Mouse (Mus musculus) testis, postnatal 10 days (tissue): ENCODE data around the gene Nucb1.
"Not testable (repeated sequence)": the region's sequence is repeated elsewhere in the genome, so short reads cannot be mapped to it uniquely, and the experiment has no call there.

Experiments used
- DNase-seq: peaks from one replicate; pipeline ENCODE4 v3.0.0; 2021; ENCODE audit warnings: low spot score

Nucb1 gene

DNA sequence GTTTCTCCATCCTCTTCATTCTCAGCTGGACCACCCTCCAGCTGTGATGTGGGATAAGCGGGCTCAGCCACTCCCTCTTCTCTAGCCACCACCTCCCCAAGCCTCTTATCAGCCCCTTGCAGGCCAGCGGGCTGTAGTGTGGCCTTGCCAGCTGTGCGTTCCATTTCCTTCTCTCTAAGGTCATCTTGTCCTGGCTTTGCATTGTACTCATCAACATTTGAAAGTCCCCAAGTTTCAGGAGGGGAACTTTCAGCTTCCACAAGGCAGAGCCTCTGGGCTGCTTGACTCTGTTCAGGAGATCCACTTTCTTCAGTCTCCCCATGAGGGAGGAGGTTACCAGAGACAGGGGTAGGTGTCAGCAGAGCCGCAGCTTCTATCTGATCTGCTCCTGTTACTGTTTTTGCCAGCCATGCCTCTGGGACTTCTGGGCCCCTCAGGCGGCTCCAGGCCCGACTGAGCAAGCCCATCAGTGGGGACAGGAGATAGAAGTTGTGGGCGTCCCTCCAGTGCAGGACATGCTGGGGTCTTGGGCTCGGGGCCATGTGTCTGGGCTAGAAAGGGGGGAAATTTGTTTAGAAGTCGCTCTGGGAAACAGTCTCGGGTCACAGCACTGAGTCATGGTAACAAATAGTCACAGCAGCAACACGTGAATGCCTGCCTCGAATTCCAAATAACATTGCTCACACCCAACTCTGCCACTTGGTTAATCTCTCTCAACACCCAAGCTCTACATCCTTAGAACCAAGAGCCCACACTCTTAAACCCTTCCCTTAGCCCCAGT lies 14.8 kb upstream of the Nucb1 start:
- no peak for DNase-seq

GRCm38 (mm10) chr7:45523678-45524170 lies 13.5 kb upstream of the Nucb1 start:
- DNase-seq = no peak

- no peak for DNase-seq
Measured at GRCm38 (mm10) chr7:45522957-45523676, 12.9 kb upstream of the Nucb1 start.

GRCm38 (mm10) chr7:45522194-45522752 lies 12.1 kb upstream of the Nucb1 start:
- no peak for DNase-seq

- DNase-seq = peak; percentile 84
Measured at GRCm38 (mm10) chr7:45521728-45522184, 11.6 kb upstream of the Nucb1 start.

- DNase-seq = no peak
Measured at GRCm38 (mm10) chr7:45520605-45521004, 10.4 kb upstream of the Nucb1 start.

GRCm38 (mm10) chr7:45519345-45520120 lies 9.3 kb upstream of the Nucb1 start:
- no peak for DNase-seq

GRCm38 (mm10) chr7:45518618-45519017 lies 8.4 kb upstream of the Nucb1 start:
- DNase-seq = no peak

GRCm38 (mm10) chr7:45516846-45517245 lies 6.6 kb upstream of the Nucb1 start:
- DNase-seq = not testable (repeated sequence)

- no peak for DNase-seq
Measured at GRCm38 (mm10) chr7:45515436-45515835, 5.2 kb upstream of the Nucb1 start.

- no peak for DNase-seq
Measured at GRCm38 (mm10) chr7:45514411-45514810, 4.2 kb upstream of the Nucb1 start.

GRCm38 (mm10) chr7:45509181-45509882 lies 874 bp downstream of the Nucb1 start:
- no peak for DNase-seq

DNA sequence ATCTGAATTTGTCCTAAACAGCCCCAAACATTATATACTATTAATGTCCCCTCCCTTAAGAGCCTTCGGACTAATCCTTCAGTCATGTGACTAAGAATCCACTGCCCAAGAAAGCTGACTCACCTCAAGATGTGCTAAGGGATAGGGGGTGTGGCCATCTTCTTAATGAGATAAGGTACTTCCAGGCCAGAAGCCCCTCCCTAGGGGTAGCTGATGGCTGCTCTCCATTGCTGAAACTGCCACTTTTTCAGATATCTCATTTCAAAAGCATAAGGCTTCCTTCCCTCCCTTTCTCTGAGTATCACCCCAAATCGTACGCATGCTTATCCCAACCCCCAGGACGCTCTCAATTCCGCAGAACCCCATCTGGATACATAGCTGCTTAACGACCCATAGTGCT lies 1.6 kb downstream of the Nucb1 start:
- DNase-seq = no peak

GRCm38 (mm10) chr7:45507583-45507982 lies 2.6 kb downstream of the Nucb1 start:
- DNase-seq = no peak

DNA sequence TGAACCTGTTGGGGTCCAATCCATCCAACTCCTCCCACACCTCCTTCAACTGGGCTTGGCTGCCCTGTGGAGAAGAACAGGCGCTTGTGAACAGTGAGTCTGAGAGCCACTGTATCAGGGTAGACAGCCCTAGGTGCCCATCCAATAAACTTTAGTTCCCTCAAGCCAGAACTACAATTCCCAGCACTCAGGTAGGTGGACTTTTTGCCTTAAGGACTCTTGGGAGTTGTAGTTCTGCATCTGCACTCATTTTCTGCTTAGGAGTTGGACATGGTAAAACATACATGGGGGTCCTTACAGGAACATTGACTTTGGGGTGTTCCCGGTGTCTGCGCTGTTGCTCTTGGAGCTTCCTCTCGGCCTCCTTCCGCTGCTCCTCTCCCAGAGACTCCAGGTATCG lies 11.8 kb downstream of the Nucb1 start:
- no peak for DNase-seq

DNA sequence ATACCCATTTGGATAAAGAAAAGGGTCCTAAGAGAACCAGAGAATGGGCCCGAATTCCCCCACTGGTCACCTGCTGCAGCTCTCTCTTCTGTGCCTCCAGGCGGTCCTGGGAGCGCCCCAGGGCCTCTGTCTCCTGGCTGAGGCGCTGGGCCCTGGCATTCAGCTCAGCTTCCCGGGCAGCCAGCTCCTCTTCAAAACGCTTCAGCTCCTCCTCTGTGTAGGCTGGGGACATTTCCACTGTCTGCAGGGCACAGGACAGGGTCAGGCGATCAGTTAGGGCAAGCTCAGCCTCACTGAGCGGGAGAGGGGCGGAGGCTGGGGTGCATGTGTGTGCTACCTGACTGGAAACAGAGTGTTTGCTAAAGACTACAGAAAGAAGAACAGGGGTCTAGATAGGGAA lies 15.7 kb downstream of the Nucb1 start:
- DNase-seq = no peak

GRCm38 (mm10) chr7:45492951-45493350 lies 17.3 kb downstream of the Nucb1 start:
- DNase-seq = no peak

DNA sequence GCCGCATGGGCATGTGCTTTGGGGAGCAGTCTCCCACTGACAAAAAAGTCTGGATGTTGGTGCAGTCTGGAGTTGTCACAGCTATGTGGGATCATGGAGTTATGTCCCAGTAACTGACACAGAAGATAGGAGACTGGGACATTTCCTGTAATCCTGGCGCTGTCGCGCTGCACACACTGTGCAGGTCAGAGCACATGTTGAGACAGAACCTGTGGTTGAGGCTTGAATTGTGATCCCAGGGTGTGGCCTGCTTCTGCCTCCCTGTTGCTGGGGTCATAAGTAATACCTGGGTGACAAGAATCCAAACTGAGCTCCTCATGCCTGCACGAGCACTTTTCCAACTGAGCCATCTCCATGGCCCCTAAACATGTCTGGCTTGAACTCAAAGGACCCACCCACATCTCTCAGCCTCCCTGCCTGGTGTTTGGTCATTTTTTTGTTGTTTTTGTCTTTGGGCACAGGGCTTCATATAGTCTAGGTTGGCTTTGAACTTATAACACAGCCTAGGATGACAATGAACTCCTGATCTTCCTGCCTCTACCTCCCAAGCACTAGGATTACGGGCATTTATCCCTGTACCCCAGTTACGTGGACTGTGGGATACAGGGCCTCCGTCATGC lies 17.9 kb downstream of the Nucb1 start:
- DNase-seq = no peak

DNA sequence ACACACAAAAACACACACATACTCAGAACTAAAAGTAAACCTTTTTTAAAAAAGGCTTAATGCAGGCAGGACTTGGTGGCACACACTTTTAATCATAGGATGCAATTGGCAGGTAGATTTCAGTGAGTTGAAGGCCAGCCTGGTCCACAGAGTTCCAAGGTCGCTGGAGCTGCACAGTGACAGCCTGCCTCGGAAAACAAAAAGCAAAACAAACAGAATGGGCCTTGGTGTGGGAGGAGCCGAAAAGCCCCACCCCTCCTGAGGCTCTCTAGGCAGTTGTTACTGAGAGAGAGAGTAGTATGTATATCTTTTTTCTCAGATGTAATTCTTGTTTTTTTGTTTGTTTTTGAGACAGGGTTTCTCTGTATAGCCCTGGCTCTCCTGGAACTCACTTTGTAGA lies 18.9 kb downstream of the Nucb1 start:
- DNase-seq = no peak

- DNase-seq = no peak
Measured at GRCm38 (mm10) chr7:45490822-45491221, 19.4 kb downstream of the Nucb1 start.

GRCm38 (mm10) chr7:45489578-45489977 lies 20.6 kb downstream of the Nucb1 start:
- DNase-seq = no peak
